Mouse (Mus musculus): ENCODE measurements at regions not wholly inside any gene's neighbourhood (a gene's known extent, or its start where the extent isn't known, plus 50 kb on each side); places are given as distances from the start of the nearest gene placed in this dataset.

DNA sequence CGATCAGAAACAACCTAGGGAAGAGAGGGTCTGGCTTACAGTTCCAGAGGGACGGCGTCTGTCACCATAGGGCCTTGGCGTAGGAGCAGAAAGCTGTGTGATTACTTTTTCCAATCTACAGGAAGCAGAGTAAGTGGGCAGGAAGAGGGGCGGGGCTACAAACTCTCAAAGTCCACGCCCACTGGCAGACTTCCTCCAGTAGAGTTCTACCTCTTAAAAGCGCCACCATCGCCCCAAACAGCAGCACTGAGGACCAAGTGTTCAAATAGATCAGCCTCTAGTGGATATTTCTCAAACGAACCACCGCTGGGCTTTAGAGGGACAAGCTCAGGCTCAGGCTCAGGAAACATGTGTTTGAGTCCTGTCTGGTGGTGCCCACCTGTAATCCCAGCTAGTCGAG lies 231.2 kb upstream of the Msx2 start:
- no peak for DNase-seq (ENCODE audit: low spot score)

DNA sequence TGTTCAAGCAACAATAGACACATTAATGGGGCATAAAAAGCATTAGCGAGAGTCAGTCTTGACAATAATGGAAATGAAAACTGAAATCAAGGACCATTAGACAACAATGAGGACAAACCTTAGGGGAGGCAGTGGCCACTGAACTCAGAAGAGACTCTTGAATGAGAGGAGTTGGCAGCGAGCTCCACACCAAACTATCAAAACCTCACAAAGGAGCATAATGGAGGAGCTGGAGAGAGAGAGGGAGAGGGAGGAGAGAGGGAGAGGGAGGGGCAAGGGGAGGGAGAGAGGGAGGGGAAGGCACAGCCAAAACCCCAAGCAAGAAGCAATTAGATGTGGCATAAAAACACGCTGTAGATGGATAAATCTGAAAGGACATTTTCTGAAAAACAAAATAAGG lies 227.4 kb upstream of the Msx2 start:
- DNase-seq (ENCODE audit: low spot score) = peak; percentile 22

DNA sequence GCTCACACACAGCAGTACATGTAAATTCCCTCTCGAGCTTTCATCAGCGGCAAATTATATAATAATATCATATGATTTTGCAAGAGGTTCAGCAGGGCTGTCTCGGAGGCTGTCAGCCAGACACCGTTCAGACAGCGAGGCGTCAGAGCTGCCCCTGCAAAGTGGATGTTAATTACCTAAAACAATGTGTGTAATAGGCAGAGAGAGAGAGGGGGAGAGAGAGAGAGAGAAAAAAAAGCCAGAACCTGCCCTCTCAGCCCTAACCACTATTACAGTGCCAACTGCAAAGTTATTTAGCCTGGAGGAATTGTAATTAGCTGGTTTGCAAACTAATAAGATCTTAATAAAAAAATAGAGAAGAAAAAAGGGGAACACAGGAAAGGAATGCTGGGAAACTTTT lies 225.1 kb upstream of the Msx2 start:
- peak; percentile 22 for DNase-seq (ENCODE audit: low spot score)

DNA sequence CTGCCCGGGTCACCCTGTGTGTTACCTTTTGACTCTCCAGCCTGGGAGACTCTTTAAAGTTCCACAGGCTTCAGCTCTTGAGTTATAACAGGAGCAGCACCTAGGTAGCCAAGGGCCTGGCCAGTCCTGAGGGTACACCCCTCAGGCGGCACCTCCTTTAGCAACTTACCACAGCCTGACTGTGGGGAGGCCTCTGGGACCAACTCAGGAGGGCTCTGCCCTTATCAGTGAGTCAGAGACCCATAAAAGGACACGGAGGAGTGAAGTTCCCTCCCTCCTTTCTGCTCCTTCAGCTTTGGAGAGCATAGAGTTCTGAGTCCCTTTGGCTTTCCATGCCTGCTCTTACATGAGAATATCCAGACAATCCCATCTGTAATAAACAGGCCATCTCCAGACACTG lies 222.5 kb upstream of the Msx2 start:
- no peak for DNase-seq (ENCODE audit: low spot score)

DNA sequence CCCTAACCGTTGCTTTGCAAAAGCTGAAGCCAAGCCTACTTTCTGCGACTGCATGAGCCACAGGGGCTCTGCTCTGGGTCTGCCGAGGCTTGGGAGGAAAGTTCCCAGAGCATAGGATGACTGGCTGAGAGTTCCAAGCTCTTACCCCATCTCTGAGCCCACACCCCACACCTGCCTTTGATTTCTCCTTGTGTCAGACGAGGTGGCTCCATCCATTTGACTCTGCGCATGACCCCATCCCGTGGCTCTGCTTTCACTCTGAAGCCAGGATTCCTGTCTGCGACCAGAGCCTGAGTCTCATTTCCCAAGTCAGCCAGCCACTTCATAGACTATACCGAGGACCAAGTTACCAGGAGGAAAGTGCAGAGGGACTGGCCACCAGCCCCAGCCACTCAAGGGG lies 216.1 kb upstream of the Msx2 start:
- no peak for DNase-seq (ENCODE audit: low spot score)

DNA sequence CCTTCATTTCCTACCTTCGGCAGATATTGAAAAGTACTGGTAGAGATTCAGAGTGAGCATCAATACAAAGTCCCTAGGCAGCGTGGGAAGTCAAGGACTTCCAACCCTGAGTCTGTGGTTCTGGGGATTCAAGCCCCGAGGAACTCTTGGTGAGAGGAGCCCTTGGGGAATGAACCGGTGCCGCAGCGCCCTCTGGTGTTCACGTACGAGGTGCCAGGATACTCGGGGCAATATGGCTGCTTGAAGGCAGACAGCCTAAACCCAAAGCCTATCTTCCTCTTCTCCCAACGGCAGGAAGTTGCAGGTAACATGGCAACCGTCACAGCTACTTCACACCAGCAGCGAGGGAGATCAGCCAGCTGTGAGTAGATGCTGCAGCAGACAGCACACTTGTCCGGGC lies 215.6 kb upstream of the Msx2 start:
- DNase-seq (ENCODE audit: low spot score) = peak; percentile 95

DNA sequence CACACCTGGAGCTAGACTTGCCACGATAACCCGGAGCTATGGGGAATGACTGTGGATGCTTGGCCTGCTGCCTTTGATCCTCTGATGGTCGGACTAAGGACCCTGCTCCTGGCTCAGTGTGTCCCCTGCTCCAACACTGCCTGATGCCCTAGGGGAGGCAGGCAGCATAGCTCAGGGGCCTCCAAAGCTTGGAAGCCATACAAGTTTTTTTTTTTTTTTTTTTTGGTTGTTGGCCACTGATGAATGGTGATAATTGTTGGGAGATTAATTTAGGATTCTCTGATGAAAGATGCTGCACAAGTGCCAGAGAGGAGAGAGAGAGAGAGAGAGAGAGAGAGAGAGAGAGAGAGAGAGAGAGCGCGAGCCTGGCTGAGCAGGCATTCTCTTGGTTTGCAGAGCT lies 211.6 kb upstream of the Msx2 start:
- no peak for DNase-seq (ENCODE audit: low spot score)

DNA sequence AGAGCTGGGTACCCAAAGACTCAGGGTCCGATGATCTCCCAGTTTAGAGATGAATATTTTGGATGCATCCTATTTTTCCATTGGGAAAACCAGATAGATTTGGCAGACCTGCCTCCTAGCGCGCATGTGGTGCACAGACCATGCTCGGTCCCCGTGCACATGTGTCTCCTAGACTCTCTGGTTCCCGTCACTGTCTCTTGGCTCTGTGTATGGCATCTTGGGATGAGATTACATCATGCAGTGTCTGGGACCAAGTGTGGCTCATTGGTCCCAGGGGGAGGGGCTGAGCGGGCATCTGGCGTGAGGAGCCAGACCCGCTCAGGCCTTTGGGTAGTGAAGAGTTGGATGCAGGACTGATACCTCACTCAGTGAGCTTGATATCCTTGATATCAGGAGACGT lies 204.3 kb upstream of the Msx2 start:
- DNase-seq (ENCODE audit: low spot score) = no peak

DNA sequence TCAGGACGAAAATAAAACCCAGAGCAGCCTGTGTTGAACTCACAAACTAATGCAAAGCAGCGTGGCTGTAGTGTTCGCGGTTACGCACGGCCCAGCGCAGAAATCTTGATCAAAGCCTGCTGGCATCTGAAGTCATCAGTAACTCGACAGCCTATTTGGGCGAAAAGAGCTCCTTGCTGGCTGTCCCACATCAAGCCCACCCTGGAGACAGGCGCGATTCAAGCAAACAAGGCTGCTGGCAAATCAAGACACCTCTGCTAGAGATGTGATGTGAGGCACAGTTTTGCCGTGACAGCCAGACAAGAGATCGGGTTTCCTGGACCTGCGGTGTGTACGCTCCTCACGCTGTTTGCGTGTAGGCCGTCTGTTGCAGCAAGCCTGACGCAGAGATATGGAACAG lies 197.5 kb upstream of the Msx2 start:
- DNase-seq (ENCODE audit: low spot score) = no peak

DNA sequence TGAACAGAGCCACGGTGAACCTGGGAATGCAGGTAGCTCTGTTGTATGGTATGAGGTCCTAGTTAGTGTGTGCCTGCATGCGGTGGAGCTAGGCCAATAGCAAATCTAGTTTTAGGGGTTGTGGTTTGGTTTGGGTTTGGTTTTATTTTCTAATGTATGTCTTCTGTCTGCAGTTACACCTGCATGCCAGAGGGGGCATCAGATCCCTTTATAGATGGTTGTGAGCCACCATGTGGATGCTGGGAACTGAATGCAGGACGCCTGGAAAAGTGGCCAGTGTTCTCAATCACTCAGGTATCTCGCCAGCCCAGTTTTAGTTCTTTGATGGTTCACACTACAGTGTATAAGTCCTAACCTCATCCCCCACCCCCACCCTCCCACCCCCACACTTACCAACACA lies 194.6 kb upstream of the Msx2 start:
- DNase-seq (ENCODE audit: low spot score) = no peak

DNA sequence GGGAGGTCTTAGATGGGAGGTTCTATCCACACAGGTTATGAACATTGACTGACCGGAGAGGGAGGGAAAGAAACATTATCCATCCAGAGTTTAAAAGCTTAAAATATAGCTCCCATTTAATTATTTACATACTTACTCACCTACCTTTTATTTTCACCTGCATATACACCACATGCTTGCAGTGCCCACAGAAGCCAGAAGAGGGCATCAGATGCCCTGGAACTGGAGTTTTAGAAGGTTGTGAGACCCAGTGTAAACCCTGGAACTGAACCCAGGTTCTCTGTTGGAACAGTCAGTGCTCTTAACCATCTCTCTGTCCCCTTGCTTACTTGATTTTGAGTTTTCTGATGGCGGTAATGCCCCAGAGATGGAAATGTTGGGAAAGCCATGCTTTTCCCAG lies 192.7 kb upstream of the Msx2 start:
- DNase-seq (ENCODE audit: low spot score) = no peak

DNA sequence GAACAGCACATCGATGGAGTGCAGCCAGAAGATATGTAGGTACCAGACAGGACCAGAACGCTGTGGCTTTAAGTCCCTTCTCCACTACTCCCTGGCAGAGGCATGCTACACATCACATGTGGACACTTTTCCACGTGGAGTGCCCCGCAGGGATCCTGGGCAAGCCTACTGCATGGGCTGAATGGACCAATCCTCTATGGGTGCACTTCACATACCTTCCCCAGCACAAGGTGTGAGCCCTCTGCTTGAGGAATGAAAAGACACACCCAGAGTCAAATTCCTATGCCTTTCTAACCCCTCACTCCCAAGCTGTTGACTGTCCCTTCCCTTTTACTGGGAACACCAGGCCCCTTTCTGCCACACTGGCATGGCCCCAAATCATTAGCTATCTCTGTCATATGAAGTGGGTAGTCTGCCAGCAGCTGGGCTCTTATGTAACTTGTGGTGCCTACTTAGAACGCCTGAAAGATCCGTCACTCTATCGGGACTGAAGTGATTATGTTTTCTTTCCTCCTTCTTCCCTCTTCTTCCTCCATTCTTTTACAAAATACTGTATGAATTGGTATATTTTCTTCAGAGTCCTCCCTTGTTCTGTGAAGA lies 191.9 kb upstream of the Msx2 start:
- DNase-seq (ENCODE audit: low spot score) = no peak

DNA sequence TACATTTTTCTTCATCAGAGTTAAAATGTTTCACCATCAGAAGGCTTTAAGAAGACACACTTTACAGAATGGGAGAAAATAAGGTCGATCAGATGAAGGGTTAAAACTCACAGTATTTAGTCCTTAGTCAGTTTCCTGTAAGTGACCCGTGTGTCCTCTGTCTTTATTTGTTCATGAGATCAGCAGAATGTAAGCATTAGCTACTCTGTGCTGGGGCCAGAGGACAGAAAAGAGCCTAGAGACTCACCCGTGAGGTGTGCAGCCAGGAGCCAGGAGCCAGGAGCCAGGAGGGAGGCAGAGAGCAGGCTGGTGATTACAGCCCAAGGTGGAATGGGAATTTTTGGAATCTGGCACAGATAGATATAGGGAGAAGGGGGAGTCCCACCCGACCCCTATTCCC lies 180.0 kb upstream of the Msx2 start:
- no peak for DNase-seq (ENCODE audit: low spot score)

DNA sequence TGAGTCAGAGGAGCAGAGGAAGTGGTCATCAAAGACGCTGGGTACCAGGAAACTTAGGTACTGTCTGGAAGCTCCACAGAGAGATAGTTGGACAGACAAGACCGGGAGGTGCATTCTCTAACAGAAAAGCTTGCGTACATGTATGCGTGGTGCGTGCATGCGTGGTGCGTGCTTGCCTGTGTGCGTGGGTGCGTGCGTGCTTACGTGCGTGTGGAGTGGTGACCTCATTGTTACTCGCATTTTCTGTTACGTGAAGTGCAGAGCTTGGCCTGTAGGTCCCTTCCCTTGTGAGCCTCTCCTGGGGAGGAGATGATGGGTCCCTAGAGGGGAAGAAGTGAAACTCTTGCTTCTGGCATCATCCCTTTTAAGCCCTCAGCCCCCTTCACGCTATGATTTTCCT lies 175.5 kb upstream of the Msx2 start:
- DNase-seq (ENCODE audit: low spot score) = no peak

DNA sequence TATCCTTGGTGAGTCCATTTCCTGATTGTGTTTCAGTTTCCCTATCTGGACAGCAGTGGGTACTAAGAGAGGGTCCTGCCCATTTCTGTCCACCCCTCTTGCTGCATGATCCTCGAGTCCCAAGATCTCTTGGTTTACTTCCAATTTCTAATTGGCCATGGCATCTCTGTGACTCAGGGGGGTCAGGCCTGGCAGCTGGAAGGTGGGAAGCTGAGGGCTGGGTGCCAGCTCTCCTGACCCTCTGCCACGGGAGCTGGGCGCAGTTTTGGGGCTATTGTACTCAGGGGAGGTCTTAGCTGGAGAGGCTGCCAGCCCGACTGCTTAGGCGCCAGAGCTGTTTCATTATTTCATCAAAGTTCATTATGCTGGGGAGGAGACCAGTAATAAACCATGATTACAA lies 169.7 kb upstream of the Msx2 start:
- DNase-seq (ENCODE audit: low spot score) = no peak

DNA sequence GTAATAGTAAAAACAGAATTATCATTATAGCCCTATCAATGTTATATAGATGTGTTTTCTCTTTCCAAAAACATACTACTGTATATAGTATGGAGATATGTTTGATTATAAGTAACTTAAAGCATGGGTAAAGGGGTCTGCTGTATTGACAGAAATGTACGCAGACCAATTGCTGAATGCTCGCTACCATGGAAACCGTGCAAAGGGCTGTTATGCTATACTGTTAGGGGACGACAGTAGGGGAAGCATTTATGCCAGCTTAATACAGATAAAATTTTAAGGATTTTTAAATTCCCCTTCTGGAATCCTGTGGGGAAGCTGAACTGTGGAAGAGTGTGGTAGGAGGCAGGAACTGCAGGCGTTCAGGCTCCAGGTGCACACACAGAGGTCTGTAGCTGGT lies 166.7 kb upstream of the Msx2 start:
- no peak for DNase-seq (ENCODE audit: low spot score)

DNA sequence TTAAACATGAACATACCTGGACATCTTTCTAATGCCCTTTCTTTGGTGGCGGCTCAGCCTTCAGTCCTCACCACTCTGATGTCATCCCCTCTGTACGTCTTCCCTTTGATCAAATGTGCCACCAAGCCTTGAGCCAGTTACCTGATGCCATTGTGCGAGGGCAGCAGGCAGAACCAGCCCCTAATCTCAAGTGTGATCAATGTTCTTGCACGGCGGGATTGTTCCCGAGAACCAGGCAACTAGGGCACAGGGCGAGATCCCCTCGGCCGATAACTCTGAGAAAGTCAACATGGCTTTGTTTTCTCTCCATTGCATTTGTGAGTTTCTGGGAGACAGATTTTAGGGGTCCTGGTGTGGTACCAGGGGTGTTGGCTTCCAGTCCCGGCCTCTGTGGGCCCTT lies 166.2 kb upstream of the Msx2 start:
- no peak for DNase-seq (ENCODE audit: low spot score)

DNA sequence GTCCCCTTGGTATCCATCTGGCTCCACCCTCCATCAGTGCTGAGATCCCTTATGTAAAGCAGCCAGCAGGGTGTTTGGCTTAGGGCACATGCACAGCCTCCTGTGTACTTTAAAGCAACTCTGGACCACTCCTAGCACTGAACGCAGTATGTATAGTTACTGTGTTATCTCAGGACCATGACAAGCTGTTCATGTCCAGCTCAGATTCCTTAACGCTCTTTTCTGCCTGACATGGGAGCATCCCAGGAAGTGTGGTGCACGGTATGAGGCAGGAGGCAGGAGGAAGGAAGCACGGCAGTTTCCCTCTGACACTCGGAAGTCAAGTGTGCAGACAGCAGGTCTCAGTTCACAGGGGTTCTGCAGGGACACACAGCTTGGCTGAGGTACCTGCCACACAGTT lies 163.1 kb upstream of the Msx2 start:
- no peak for DNase-seq (ENCODE audit: low spot score)

DNA sequence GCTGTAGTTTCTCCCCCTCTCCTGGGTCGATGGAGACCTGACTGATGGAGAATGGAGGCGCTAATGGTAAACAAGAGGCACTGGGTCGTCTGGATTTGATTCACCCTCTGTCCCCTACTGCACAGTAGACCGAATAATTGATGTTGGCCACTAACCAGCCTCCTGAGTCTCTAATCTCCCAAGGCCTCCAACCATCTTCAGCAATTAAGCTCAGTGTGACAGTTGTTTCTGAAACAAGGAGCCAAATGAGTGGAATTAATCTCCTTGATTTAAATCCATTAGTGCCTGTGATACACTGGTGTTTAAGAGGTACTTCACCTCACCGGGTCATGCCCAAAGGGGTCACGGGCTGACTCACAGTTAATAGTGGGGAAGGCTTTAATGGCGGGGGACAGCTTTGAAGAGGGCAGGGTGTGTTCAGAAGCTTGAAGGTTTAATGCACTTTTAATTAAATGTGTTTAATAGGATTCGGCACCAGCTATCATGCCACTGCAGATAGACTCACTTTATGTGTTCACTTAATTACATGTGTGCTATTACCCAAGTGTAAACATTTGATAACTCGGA lies 161.8 kb upstream of the Msx2 start:
- peak; percentile 74 for DNase-seq (ENCODE audit: low spot score)

DNA sequence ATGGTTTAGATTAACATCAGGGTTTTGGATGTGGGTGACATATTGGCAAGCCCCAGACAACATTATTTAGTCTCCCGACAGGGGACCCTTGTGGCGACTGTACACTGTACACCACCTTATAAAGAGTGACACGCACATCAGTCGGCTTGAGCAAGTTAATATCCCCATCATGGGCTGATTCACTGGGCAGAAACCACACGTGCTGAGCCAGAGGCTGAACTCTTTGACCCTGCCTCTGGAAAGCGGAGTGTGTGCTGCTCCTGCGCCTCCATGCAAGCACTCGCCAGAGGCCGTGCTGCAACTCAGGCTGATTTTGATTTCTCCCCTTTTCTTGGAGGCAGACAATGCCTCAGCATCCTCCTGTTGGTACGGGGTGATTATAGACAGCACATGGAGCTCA lies 125.2 kb upstream of the Msx2 start:
- DNase-seq (ENCODE audit: low spot score) = no peak

DNA sequence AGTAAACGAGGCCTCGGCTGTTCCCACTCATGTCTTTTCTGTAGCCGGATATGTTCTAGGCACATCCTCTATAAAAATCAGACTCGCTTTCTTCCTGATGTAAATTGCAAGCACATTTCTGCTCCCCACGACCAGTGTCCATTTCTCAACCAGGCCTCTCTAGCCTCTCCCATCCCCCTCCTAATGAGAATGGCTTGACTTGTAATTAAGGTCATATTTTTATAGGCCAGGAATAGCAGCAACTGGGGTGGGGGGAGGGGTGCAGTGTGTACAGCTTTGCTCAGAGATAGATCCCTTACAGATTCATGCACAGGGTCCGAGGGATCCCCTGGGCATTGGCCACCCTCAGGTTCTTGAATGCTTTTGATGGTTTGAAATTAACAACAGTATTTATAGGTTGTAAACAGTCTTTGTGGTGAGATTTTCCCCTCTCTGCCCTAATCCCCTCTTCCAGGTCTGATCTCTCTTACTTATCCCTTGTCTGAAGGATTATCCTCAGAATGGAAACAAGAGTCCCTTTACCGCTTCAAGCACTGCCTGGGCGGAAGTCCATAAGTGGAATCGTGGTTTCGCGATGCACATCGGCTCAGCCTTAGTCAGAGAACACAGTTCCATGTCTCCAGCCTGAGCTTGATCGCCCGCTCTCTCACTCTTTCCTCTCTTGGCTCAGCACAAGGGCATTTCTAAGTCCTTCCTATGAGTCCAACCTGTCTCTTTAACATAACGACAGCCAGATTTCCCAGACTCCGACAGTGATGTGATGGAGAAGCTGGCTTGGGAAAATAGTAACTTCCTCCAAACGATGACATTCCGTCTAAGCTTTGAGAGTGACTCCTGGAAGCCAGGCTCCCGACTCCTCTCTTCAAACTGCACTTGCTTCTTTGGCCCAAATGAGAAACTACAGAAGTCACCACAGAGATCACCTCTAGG lies 124.3 kb upstream of the Msx2 start:
- DNase-seq (ENCODE audit: low spot score) = peak; percentile 44

DNA sequence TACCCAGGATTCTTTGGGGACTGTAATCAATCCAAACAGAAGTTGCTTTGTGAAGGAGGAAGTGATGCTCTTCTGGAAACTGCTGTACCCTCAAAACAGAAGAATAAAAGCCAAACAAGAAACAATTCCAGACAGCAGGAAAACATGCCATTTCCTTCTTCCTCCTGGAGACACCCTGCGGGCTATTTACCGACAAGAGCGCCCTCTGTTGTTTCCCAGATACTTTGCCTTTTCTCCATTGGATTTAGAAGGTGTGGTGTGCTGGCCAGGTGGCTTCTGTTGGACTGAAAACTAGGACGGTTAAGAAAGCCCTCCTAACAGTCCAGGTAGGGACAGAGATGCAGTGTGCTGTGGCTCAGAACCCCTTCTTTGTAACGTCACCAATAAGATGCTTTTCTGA lies 119.9 kb upstream of the Msx2 start:
- DNase-seq (ENCODE audit: low spot score) = peak; percentile 43

DNA sequence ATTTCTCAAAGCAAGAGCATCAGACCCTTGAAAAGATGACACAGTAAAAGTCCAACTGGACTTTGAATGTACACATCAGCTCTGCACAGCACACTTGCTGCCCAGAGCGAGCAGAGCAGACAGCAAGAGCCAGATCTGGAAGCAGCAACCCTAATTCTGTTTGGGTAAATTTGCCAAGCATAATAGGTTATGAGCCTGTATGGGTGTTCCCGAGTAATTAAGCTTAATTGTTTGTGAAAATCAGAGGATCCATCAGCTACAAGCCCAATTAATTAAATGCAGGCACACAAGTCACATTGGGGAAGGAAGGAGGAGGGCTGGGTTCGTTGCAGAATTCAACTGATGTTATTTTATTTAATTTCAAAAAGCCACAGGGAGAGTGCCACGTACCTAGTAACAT lies 113.9 kb upstream of the Msx2 start:
- no peak for DNase-seq (ENCODE audit: low spot score)

Measured in retina, embryonic 14.5 days (tissue).